Mouse (Mus musculus) liver, adult (tissue): ENCODE results near the gene Tpm1.

ENCODE experiments used
- GATA4 ChIP-seq: IDR thresholded peaks from 2 replicates; pipeline ENCODE4 v1.6.1; 2014; ENCODE audit warnings: mild to moderate bottlenecking, low read length; ENCODE audit not compliant: insufficient replicate concordance

The Tpm1 gene

GRCm38 (mm10) chr9:67039867-67040266, 9.3 kb downstream of the Tpm1 start:
- no peak for TF ChIP-seq GATA4

- no peak for TF ChIP-seq GATA4
Observed at GRCm38 (mm10) chr9:67038686-67039085, 10.5 kb downstream of the Tpm1 start.

- no peak for TF ChIP-seq GATA4
Observed at GRCm38 (mm10) chr9:67037666-67038065, 11.5 kb downstream of the Tpm1 start.

GRCm38 (mm10) chr9:67036527-67037118, 12.6 kb downstream of the Tpm1 start:
- no peak for TF ChIP-seq GATA4

- no peak for TF ChIP-seq GATA4
Observed at GRCm38 (mm10) chr9:67035957-67036451, 13.2 kb downstream of the Tpm1 start.

- TF ChIP-seq GATA4: no peak
Observed at GRCm38 (mm10) chr9:67034677-67035076, 14.5 kb downstream of the Tpm1 start.

GRCm38 (mm10) chr9:67033016-67033415, 16.2 kb downstream of the Tpm1 start:
- no peak for TF ChIP-seq GATA4

- TF ChIP-seq GATA4: no peak
Observed at GRCm38 (mm10) chr9:67032611-67033010, 16.6 kb downstream of the Tpm1 start.

- TF ChIP-seq GATA4: no peak
Observed at GRCm38 (mm10) chr9:67029518-67029917, 19.7 kb downstream of the Tpm1 start.

- no peak for TF ChIP-seq GATA4
Observed at GRCm38 (mm10) chr9:67028929-67029328, 20.3 kb downstream of the Tpm1 start.

- TF ChIP-seq GATA4: no peak
Observed at GRCm38 (mm10) chr9:67028133-67028724, 21.0 kb downstream of the Tpm1 start.

GRCm38 (mm10) chr9:67026890-67027289, 22.3 kb downstream of the Tpm1 start:
- TF ChIP-seq GATA4: no peak

GRCm38 (mm10) chr9:67026061-67026460, 23.1 kb downstream of the Tpm1 start:
- TF ChIP-seq GATA4: no peak

GRCm38 (mm10) chr9:67024889-67025692, 24.1 kb downstream of the Tpm1 start:
- no peak for TF ChIP-seq GATA4

GRCm38 (mm10) chr9:67023371-67023770, 25.8 kb downstream of the Tpm1 start:
- TF ChIP-seq GATA4: no peak

- TF ChIP-seq GATA4: no peak
Observed at GRCm38 (mm10) chr9:67020063-67020462, 29.1 kb downstream of the Tpm1 start.
